Mouse (Mus musculus) kidney, adult 2 months (tissue): ENCODE results near the gene Gm20824. TPM values are rescaled to one million over a fixed set of nuclear protein-coding genes. Genes with fewer than 3 reads are reported as not detected.
"Not testable (repeated sequence)": the region's sequence is repeated elsewhere in the genome, so short reads cannot be mapped to it uniquely, and the experiment has no call there.

Experiments
- DNase-seq: peaks from one replicate; pipeline ENCODE4 v3.0.0; 2021
- H3K27ac ChIP-seq: fragments of 200-500 bp; 2 replicates; pipeline ENCODE4 v1.5.1; 2012; ENCODE audit warnings: low read depth, low read length, control low read depth, inconsistent platforms; ENCODE audit not compliant: insufficient read depth
- H3K27me3 ChIP-seq: fragments of 200-500 bp; replicated peaks from 2 replicates; pipeline ENCODE4 v1.6.1; 2012; ENCODE audit warnings: mild to moderate bottlenecking, moderate library complexity, low read length, inconsistent platforms; ENCODE audit not compliant: control insufficient read depth, insufficient read depth
- H3K36me3 ChIP-seq: fragments of 200-500 bp; 2 replicates; pipeline ENCODE4 v1.6.1; 2012; ENCODE audit warnings: mild to moderate bottlenecking, moderate library complexity, low read length, inconsistent platforms; ENCODE audit not compliant: control insufficient read depth, insufficient read depth
- H3K4me1 ChIP-seq: fragments of 200-500 bp; 2 replicates; pipeline ENCODE4 v1.6.1; 2011; ENCODE audit warnings: low read length; ENCODE audit not compliant: control insufficient read depth, insufficient read depth
- H3K4me3 ChIP-seq: fragments of 200-500 bp; 2 replicates; pipeline ENCODE4 v1.5.1; 2011; ENCODE audit warnings: mild to moderate bottlenecking, low read depth, low read length, control low read depth; ENCODE audit not compliant: insufficient read depth
- WGBS: fragments of 180-500 bp; shearing (Covaris S2); methylation state at CpG from one replicate; pipeline ENCODE4 v1.1.7; 2018; 5-methylcytosine and 5-hydroxymethylcytosine counted together
- polyA plus RNA-seq: library from polyadenylated mRNA; depleted of rRNA; stranded (reverse); fragments of >200 nt; gene quantifications from 2 replicates; pipeline ENCODE4 v1.2.3, GENCODE M21; 2012; rRNA removed

Gm20824 gene
- not detected in 2 replicates for polyA plus RNA-seq

- H3K4me3 ChIP-seq, H3K27ac ChIP-seq, H3K4me1 ChIP-seq, H3K36me3 ChIP-seq, DNase-seq, H3K27me3 ChIP-seq: not testable (repeated sequence)
- WGBS: no CpG with 5 or more reads among the region's 6 CpGs
Observed at GRCm38 (mm10) chrY:8257607-8258006, at the start of gene Gm20824. Gm20824 (plus strand) TSS chrY:8257907.

Other genes starting within 250 kb of the Gm20824 start
- gene Gm20825, start 186.4 kb upstream of the Gm20824 start, polyA plus RNA-seq: not detected in 2 replicates